In the genomic region with DNA sequence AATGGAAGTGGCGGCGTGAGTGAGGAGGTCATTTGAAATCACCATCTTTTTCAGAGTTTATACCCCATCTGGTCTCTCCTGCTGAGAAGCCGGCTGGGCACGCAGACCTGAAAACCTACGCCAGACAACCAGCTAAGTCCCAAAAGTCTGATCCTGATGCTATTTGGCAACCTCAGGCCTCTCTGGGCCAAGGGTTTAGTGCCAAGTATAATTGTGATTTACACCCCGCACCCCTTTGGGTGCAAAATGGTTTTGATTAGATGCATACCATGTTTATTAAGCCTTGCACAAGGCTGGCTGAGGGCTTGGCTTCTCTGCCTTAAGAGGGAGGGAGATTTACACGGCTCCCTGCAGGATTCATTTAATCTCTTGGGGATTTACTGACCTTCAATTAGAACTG, we compare ENCODE assay signal across 21 mouse cellular contexts.
A peak's percentile ranks its signal among the peaks of the same experiment; 100 is the strongest.
DNase-seq lines count a peak whose midpoint lies in the region; ATAC-seq lines count a peak whose summit lies in the region.
"Had no signal": no experiment of that assay in that cellular context is flagged by ENCODE, and none has a peak within 500 bp of the region (broad histone marks: within the 10 kb centered on the region; RNA-seq: fewer than 3 reads in every experiment).

No protein-coding gene starts in this region.

- H3K36me3 ChIP-seq in forebrain, embryonic 14.5 days (ENCODE audit: control insufficient read depth, insufficient read depth, low read length): no peaks in the 10 kb centered on the region
- H3K36me3 ChIP-seq in forebrain, embryonic 13.5 days (ENCODE audit: poor library complexity, severe bottlenecking): no peaks in the 10 kb centered on the region
- no peaks in the 10 kb centered on the region for H3K36me3 ChIP-seq in limb, embryonic 10.5 days
- H3K36me3 ChIP-seq: forebrain, embryonic 12.5 days; hindbrain, embryonic 13.5 days; liver, embryonic 12.5 days had no signal

- no peak overlapping the region for H3K4me2 ChIP-seq in forebrain, embryonic 14.5 days (ENCODE audit: low read length)
- no peak overlapping the region for H3K4me2 ChIP-seq in forebrain, embryonic 13.5 days
- H3K4me2 ChIP-seq: forebrain, embryonic 12.5 days; hindbrain, embryonic 13.5 days; liver, embryonic 12.5 days; lung, embryonic 14.5 days had no signal

- H3K4me3 ChIP-seq in forebrain, embryonic 14.5 days (ENCODE audit: low read depth, low read length): no peak overlapping the region
- no peak overlapping the region for H3K4me3 ChIP-seq in forebrain, embryonic 13.5 days
- H3K4me3 ChIP-seq in limb, embryonic 10.5 days: no peak overlapping the region
- H3K4me3 ChIP-seq: forebrain, embryonic 12.5 days; heart, adult 2 months; hindbrain, embryonic 13.5 days; liver, embryonic 12.5 days had no signal

- ATAC-seq in forebrain, embryonic 14.5 days: no peak
- no peak; the same call in 1 of the 2 replicates for ATAC-seq in forebrain, embryonic 13.5 days
- ATAC-seq: liver, embryonic 12.5 days; Patski had no signal

- no peaks in the 10 kb centered on the region for H3K27me3 ChIP-seq in forebrain, embryonic 14.5 days (replicated peaks; ENCODE audit: control insufficient read depth, insufficient read depth, low read length)
- H3K27me3 ChIP-seq in forebrain, embryonic 13.5 days: peaks cover 29% of the 10 kb centered on the region
- peaks cover 61% of the 10 kb centered on the region for H3K27me3 ChIP-seq in limb, embryonic 10.5 days (ENCODE audit: low read depth, poor library complexity, severe bottlenecking)

- DNase-seq in forebrain, embryonic 14.5 days (ENCODE audit: low spot score): peak; percentile 72
- DNase-seq in retina, adult 2 months (ENCODE audit: low read depth, low spot score): peak; percentile 8
- DNase-seq in retina, embryonic 14.5 days (ENCODE audit: low spot score): no peak
- peak; percentile 63 for DNase-seq in limb, embryonic 10.5 days (ENCODE audit: low spot score)
- DNase-seq in yolk sac, embryonic 10.5 days (ENCODE audit: low spot score): peak; percentile 12
- no peak for DNase-seq in heart, adult 18-20 months
- no peak for DNase-seq in spleen, postnatal 4 days (ENCODE audit: low spot score in 2 of 2)
- DNase-seq: adrenal gland, postnatal 25 days; cerebellum, adult 2 months; heart, adult 2 months; kidney, adult 11 months; lung, embryonic 14.5 days; right cerebral cortex, postnatal 25 days; thymus, postnatal 14 days had no signal

- WGBS in forebrain, embryonic 14.5 days: 8% methylated on average over 7 of the region's 7 CpGs
- 5% methylated on average over 7 of the region's 7 CpGs for WGBS in forebrain, embryonic 13.5 days
- 12% methylated on average over 7 of the region's 7 CpGs for WGBS in limb, embryonic 10.5 days

- no peak overlapping the region for H3K9ac ChIP-seq in forebrain, embryonic 14.5 days (ENCODE audit: low read length)
- no peak overlapping the region for H3K9ac ChIP-seq in forebrain, embryonic 13.5 days
- H3K9ac ChIP-seq: forebrain, embryonic 12.5 days; hindbrain, embryonic 13.5 days; liver, embryonic 12.5 days; lung, embryonic 14.5 days had no signal

- H3K27ac ChIP-seq in forebrain, embryonic 14.5 days (ENCODE audit: low read depth, low read length): no peak overlapping the region
- H3K27ac ChIP-seq in forebrain, embryonic 13.5 days: no peak overlapping the region
- peak overlapping the region; percentile 65; the same call in 1 of the 2 replicates for H3K27ac ChIP-seq in limb, embryonic 10.5 days
- H3K27ac ChIP-seq: forebrain, embryonic 12.5 days; heart, adult 2 months; hindbrain, embryonic 13.5 days; kidney, postnatal 0 days; liver, embryonic 12.5 days; macrophage had no signal

- no peaks in the 10 kb centered on the region; the same call in 1 of the 2 replicates for H3K4me1 ChIP-seq in forebrain, embryonic 14.5 days (ENCODE audit: control insufficient read depth, insufficient read depth, low read length)
- H3K4me1 ChIP-seq in forebrain, embryonic 13.5 days: peaks cover 20% of the 10 kb centered on the region
- H3K4me1 ChIP-seq in limb, embryonic 10.5 days: peaks cover 59% of the 10 kb centered on the region
- H3K4me1 ChIP-seq: liver, embryonic 12.5 days had no signal

- H3K9me3 ChIP-seq in forebrain, embryonic 14.5 days (replicated peaks; ENCODE audit: control insufficient read depth, low read length): no peaks in the 10 kb centered on the region
- H3K9me3 ChIP-seq in forebrain, embryonic 13.5 days (replicated peaks): no peaks in the 10 kb centered on the region
- H3K9me3 ChIP-seq in limb, embryonic 10.5 days (replicated peaks): no peaks in the 10 kb centered on the region
- H3K9me3 ChIP-seq: forebrain, embryonic 12.5 days; hindbrain, embryonic 13.5 days; liver, embryonic 12.5 days had no signal

Comparison
In these comparisons a context has a peak if more than half of its experiments do, and no peak if none do; other contexts are left out.
1. DNase-seq: peak in forebrain, embryonic 14.5 days (single experiment), retina, adult 2 months (single experiment), limb, embryonic 10.5 days (single experiment) and yolk sac, embryonic 10.5 days (single experiment); none in retina, embryonic 14.5 days (single experiment), heart, adult 18-20 months (0 of 2) and spleen, postnatal 4 days (0 of 2).